Mouse (Mus musculus) spleen, postnatal 0 days (tissue): ENCODE data around the gene Naalad2. TPM values are rescaled to one million over a fixed set of nuclear protein-coding genes. Genes with fewer than 3 reads are reported as not detected.

Experiments
- polyA plus RNA-seq: library from polyadenylated mRNA; unstranded; fragments of >200 nt; fragmentation: Nextera tagmentation; extraction: Ambion mirVana; gene quantifications from 2 replicates; pipeline ENCODE4 v1.2.1, GENCODE M21; 2015

Gene Naalad2
- polyA plus RNA-seq: 0.69 and 1.1 TPM in 2 replicates

GRCm38 (mm10) chr9:18402895-18403294 is at the start of gene Naalad2:
Gene Naalad2 (minus strand): TSS chr9:18402995.

GRCm38 (mm10) chr9:18430354-18430753 is 27.6 kb upstream of the Naalad2 start, which contains the start of gene Mbd3l2:
Gene Mbd3l2 (plus strand): TSS chr9:18430654.

GRCm38 (mm10) chr9:18404118-18404517 is 1.3 kb upstream of the Naalad2 start, which contains the start of gene Ubtfl1:
Gene Ubtfl1 (plus strand): TSS chr9:18404418.

GRCm38 (mm10) chr9:18291571-18292429 is 111.0 kb downstream of the Naalad2 start, which contains the start of gene Chordc1:
Gene Chordc1 (plus strand): TSS chr9:18292125.

Other genes starting within 250 kb of the Naalad2 start
- gene Chordc1, start 110.9 kb downstream of the Naalad2 start, polyA plus RNA-seq: 41.4 and 44.8 TPM in 2 replicates
- gene Ubtfl1, start 1.4 kb upstream of the Naalad2 start, polyA plus RNA-seq: not detected in 2 replicates
- not detected in 2 replicates for gene Mbd3l2, start 27.7 kb upstream of the Naalad2 start, polyA plus RNA-seq
- gene Zfp558, start 75.3 kb upstream of the Naalad2 start, polyA plus RNA-seq: 0.75 and 0.91 TPM in 2 replicates
- not detected in 2 replicates for gene Mbd3l1, start 75.4 kb upstream of the Naalad2 start, polyA plus RNA-seq